Mouse (Mus musculus) kidney, adult 2 months (tissue): Measurements from ENCODE around the gene Klf13. TPM values are rescaled to one million over a fixed set of nuclear protein-coding genes. Genes with fewer than 3 reads are reported as not detected.

Experiments used
- DNase-seq: peaks from one replicate; pipeline ENCODE4 v3.0.0; 2021
- H3K27ac ChIP-seq: fragments of 200-500 bp; 2 replicates; pipeline ENCODE4 v1.5.1; 2012; ENCODE audit warnings: low read depth, low read length, control low read depth, inconsistent platforms; ENCODE audit not compliant: insufficient read depth
- H3K27me3 ChIP-seq: fragments of 200-500 bp; replicated peaks from 2 replicates; pipeline ENCODE4 v1.6.1; 2012; ENCODE audit warnings: mild to moderate bottlenecking, moderate library complexity, low read length, inconsistent platforms; ENCODE audit not compliant: control insufficient read depth, insufficient read depth
- H3K36me3 ChIP-seq: fragments of 200-500 bp; 2 replicates; pipeline ENCODE4 v1.6.1; 2012; ENCODE audit warnings: mild to moderate bottlenecking, moderate library complexity, low read length, inconsistent platforms; ENCODE audit not compliant: control insufficient read depth, insufficient read depth
- H3K4me1 ChIP-seq: fragments of 200-500 bp; 2 replicates; pipeline ENCODE4 v1.6.1; 2011; ENCODE audit warnings: low read length; ENCODE audit not compliant: control insufficient read depth, insufficient read depth
- H3K4me3 ChIP-seq: fragments of 200-500 bp; 2 replicates; pipeline ENCODE4 v1.5.1; 2011; ENCODE audit warnings: mild to moderate bottlenecking, low read depth, low read length, control low read depth; ENCODE audit not compliant: insufficient read depth
- CTCF ChIP-seq: fragments of 200-500 bp; conservative IDR thresholded peaks from 2 replicates; pipeline ENCODE4 v1.5.1; 2011; ENCODE audit warnings: low read depth, mild to moderate bottlenecking, control low read depth, low read length, moderate library complexity, mixed read lengths; ENCODE audit not compliant: insufficient read depth, insufficient read length
- POLR2A ChIP-seq: fragments of 200-500 bp; IDR thresholded peaks from one replicate; pipeline ENCODE4 v1.6.1; 2011; ENCODE audit warnings: low read depth, low read length, control low read depth
- WGBS: fragments of 180-500 bp; shearing (Covaris S2); methylation state at CpG from one replicate; pipeline ENCODE4 v1.1.7; 2018; 5-methylcytosine and 5-hydroxymethylcytosine counted together
- polyA plus RNA-seq: library from polyadenylated mRNA; depleted of rRNA; stranded (reverse); fragments of >200 nt; gene quantifications from 2 replicates; pipeline ENCODE4 v1.2.3, GENCODE M21; 2012

Gene Klf13
- polyA plus RNA-seq, 1 experiment, result 31.2 TPM

- Histone ChIP-seq H3K27ac (peak overlapping the region; percentile 22; the same call in 1 of the 2 replicates), H3K4me3 (no peak overlapping the region)
Measured at GRCm38 (mm10) chr7:63933905-63934304, 4.8 kb downstream of the Klf13 start.

GRCm38 (mm10) chr7:63932461-63932860 is 6.3 kb downstream of the Klf13 start:
- no peaks in the 10 kb centered on the region for H3K36me3 ChIP-seq
- no peak overlapping the region for H3K4me3 ChIP-seq
- H3K4me1 ChIP-seq, result peaks cover 42% of the 10 kb centered on the region
- no peak for DNase-seq
- WGBS, result 80% methylated on average over 3 of the region's 3 CpGs
- no peak overlapping the region for H3K27ac ChIP-seq
- TF ChIP-seq POLR2A (no peak), CTCF (no peak)
- H3K27me3 ChIP-seq, result no peaks in the 10 kb centered on the region

More at GRCm38 (mm10) chr7:63933905-63934304, 4.8 kb downstream of the Klf13 start:
- Histone ChIP-seq H3K36me3 (no peaks in the 10 kb centered on the region), H3K27me3 (no peaks in the 10 kb centered on the region), H3K4me1 (peaks cover 34% of the 10 kb centered on the region)
- no peak for DNase-seq
- 87% methylated on average over 6 of the region's 6 CpGs for WGBS
- TF ChIP-seq CTCF (no peak), POLR2A (no peak)

- H3K27ac ChIP-seq, result no peak overlapping the region
- no peak overlapping the region for H3K4me3 ChIP-seq
- peak; percentile 26 for DNase-seq
- peaks cover 54% of the 10 kb centered on the region for H3K4me1 ChIP-seq
- WGBS, result 58% methylated on average over 5 of the region's 5 CpGs
- H3K27me3 ChIP-seq, result no peaks in the 10 kb centered on the region
- no peaks in the 10 kb centered on the region for H3K36me3 ChIP-seq
- TF ChIP-seq POLR2A, result no peak
- TF ChIP-seq CTCF, result no peak
Measured at GRCm38 (mm10) chr7:63930766-63931165, 7.9 kb downstream of the Klf13 start.

GRCm38 (mm10) chr7:63930132-63930531 is 8.6 kb downstream of the Klf13 start:
- Histone ChIP-seq H3K36me3 (no peaks in the 10 kb centered on the region), H3K4me3 (no peak overlapping the region), H3K4me1 (peaks cover 53% of the 10 kb centered on the region), H3K27me3 (no peaks in the 10 kb centered on the region), H3K27ac (no peak overlapping the region)
- WGBS, result 92% methylated on average over 3 of the region's 3 CpGs
- TF ChIP-seq CTCF, result no peak
- no peak for DNase-seq

- H3K4me3 ChIP-seq, result no peak overlapping the region
- DNase-seq, result peak; percentile 89
- H3K36me3 ChIP-seq, result no peaks in the 10 kb centered on the region
- 37% methylated on average over 4 of the region's 4 CpGs for WGBS
- TF ChIP-seq POLR2A, result no peak
- no peak for TF ChIP-seq CTCF
- H3K4me1 ChIP-seq, result peaks cover 47% of the 10 kb centered on the region
- H3K27ac ChIP-seq, result peak overlapping the region; percentile 85
- no peaks in the 10 kb centered on the region for H3K27me3 ChIP-seq
Measured at GRCm38 (mm10) chr7:63929080-63929479, 9.6 kb downstream of the Klf13 start.

GRCm38 (mm10) chr7:63927121-63927520 is 11.6 kb downstream of the Klf13 start:
- TF ChIP-seq CTCF (no peak), POLR2A (no peak)
- no peak for DNase-seq
- no peaks in the 10 kb centered on the region for H3K27me3 ChIP-seq
- peaks cover 47% of the 10 kb centered on the region for H3K4me1 ChIP-seq
- 78% methylated on average over 6 of the region's 6 CpGs for WGBS
- H3K27ac ChIP-seq, result no peak overlapping the region
- no peaks in the 10 kb centered on the region for H3K36me3 ChIP-seq
- no peak overlapping the region for H3K4me3 ChIP-seq

- Histone ChIP-seq H3K36me3 (no peaks in the 10 kb centered on the region), H3K4me1 (peaks cover 48% of the 10 kb centered on the region), H3K27me3 (no peaks in the 10 kb centered on the region), H3K4me3 (no peak overlapping the region), H3K27ac (peak overlapping the region; percentile 93)
- no peak for TF ChIP-seq CTCF
- no peak for TF ChIP-seq POLR2A
- peak; percentile 40 for DNase-seq
- 54% methylated on average over 3 of the region's 3 CpGs for WGBS
Measured at GRCm38 (mm10) chr7:63926492-63926891, 12.2 kb downstream of the Klf13 start.
